Mouse (Mus musculus) T-helper 17 cell (primary cell): ENCODE measurements around the gene Fbxl17.

Source experiments
- in situ Hi-C, 2 experiments: fragments of 300-600 bp; cut with MboI, MseI; formaldehyde crosslinking; loops; 1 replicate in 1 of 2; 2 replicates in 1 of 2; pipeline ENCODE4 v1.15.1; 2025; ENCODE audit warnings: high pct_unique_total_duplicates in 2 of 2

The Fbxl17 gene

DNA sequence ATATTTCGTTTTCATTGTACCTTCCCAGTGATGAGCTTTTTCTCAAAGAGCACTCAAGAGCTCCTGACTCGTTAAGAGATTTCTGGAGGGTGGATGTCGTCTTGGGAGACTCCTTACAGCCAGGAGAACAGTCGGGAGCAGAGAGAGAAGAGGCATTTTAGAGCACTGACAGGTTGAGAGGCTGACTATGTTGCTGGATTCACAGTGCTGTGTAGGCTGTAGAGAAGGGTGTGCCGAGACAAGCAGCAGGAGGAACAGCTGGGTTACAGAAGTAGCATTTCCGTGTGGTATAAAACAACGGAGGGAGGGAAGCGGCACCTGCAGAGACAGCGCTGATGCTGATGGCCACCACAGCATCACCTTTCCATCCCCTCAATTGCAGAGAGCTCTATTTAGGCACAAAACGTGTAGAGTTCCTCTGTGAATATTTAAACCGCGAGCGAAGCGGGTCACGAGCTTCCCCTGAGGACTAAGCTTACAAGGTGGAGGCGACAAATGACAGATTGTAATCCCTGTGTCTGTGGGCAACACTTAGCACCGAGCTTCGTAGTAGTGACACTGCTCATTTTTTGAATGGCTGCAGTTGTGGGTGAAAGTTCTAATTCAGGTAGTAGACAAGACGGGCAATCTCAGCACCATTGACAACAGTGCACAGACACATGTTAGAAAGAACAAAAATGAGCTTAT, 385.3 kb downstream of the Fbxl17 start:
- in situ Hi-C loops: no loop called here

GRCm38 (mm10) chr17:63112826-63113225, 387.0 kb downstream of the Fbxl17 start:
- in situ Hi-C loops: no loop called here

GRCm38 (mm10) chr17:63110994-63111393, 388.8 kb downstream of the Fbxl17 start:
- in situ Hi-C loops: no loop called here

GRCm38 (mm10) chr17:63110211-63110755, 389.5 kb downstream of the Fbxl17 start:
- in situ Hi-C loops: no loop called here

DNA sequence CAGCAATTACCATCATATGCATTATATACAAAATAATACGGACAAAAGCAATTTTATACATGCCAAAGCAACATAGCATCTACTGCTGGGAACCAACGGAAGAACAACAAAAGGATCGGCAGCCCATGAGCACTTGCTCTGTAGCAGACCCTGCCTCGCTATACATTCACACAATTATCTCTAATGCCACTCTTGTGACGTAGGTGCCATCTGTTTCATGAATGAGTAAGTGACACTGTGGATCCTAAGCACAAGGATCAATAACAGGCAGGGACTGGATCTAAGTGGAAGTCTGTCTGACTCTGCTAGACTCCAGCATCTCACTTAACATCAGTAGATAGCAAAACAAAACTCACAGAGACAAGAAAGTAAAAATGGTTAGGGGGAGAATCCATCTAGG, 391.8 kb downstream of the Fbxl17 start:
- in situ Hi-C loops: no loop called here

DNA sequence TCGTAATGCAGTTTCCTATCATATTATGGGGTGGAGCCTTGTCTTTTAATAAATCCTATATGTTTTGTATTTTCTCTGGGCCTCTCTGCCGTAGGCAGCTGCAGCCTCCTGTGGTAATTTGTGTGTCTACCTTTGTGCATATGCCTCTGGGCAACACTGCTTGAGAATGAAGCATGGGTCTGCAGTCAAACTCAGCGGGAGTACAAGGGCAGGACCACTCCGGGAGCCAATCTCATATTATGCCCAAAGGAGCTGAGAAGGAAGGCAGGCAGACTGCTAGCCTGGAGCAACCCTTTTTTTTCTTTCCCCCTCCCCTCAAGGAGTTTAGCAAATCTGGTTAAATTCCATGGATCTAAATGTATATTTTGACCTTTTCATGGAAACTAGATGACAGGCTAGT, 392.3 kb downstream of the Fbxl17 start:
- in situ Hi-C loops: no loop called here

DNA sequence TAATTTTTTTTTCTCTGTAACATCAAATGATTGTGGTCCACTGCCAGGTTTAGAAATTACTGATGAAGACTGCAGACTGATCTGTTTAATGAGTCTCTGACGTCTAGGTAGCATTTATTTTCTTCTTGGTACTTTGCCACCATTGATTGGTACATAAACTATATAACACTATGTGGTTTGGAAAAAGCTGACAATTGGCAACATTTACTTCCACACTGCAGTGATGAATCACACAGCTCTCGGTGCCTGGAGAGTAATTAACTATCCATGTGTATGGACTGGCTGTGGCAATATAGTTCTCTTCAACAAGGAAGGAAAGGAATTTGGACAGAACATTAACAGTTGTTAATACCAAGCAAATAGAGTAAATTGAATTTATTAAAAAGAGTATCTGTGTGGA, 404.3 kb downstream of the Fbxl17 start:
- in situ Hi-C loops: no loop called here

DNA sequence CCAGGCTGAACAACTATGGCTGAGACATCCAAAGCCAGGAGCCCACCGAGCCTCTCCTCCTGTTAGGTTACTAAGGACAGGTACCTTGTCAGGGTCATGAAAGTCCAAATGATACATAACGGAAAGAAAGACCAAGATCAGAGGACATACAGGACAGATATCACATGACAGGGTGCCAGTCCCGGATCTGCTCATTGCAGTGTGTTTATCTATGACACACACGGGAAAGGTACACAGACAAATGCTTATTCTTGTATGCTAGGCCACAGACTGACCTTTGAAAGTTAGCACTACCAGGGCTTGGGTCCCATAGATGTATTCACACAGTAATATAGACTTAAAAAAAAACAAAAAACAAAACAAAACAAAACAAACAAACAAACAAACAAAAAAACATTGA, 404.8 kb downstream of the Fbxl17 start:
- in situ Hi-C loops: no loop called here

GRCm38 (mm10) chr17:63093184-63093583, 406.6 kb downstream of the Fbxl17 start:
- in situ Hi-C loops: no loop called here

DNA sequence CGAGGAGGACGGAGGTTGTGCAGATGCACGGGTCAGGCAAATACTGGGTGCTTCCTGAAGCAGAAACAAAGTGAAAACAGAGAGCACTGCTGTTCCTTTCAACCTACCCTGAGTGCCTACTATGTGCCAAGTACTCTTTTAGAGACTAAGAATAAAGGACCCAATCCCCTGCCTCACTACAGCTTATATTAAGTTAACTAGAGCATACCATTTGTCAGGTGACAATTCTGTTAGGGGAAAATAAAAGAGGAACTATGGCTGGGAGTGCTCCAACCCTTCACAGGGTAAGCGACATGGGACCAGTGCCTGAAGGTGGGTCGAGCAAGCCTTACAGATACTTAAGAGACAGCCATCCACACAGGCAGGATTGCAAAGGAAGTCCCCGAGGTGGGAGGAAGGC, 407.0 kb downstream of the Fbxl17 start:
- in situ Hi-C loops: no loop called here

DNA sequence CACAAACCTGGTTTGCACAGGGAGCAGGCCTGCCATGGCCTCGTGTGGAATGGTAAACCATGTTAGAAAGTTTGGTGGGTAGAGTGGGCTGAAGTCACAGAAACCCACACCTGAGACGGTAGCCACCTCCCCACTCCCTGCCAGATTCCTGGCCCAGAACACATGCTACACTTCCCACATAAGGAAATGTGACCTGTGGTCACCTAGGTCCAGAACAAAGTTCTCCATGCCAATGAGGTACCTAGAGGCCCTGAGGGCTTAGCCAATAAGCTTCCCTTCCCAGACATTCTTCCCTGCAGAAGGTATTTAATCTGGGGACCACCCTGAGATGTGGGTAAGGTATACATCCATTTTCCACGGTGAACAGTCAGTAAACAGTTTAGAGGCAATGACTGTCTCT, 409.7 kb downstream of the Fbxl17 start:
- in situ Hi-C loops: no loop called here

GRCm38 (mm10) chr17:63087265-63087664, 412.6 kb downstream of the Fbxl17 start:
- in situ Hi-C loops: no loop called here

DNA sequence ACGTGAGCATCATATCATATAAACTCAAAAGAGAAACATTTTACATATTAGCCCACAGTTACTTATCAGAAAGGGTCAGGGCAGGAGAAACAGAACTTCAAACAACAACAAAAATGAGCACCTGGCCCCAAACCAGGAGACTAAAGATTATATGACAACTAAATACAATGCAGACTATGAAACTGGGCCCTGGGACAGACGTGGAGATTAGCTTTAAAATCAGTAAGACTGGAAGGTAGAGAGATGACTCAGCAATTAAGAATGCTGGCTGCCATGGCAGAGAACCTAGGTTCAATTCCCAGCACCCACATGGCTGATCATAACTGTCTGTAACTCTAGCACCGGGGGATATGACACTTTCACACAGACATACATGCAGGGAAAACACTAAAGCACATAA, 413.3 kb downstream of the Fbxl17 start:
- in situ Hi-C loops: no loop called here

GRCm38 (mm10) chr17:63085227-63085626, 414.6 kb downstream of the Fbxl17 start:
- in situ Hi-C loops: no loop called here

- in situ Hi-C loops: no loop called here
These were observed 420.7 kb downstream of the Fbxl17 start for GRCm38 (mm10) chr17:63079087-63079486.

DNA sequence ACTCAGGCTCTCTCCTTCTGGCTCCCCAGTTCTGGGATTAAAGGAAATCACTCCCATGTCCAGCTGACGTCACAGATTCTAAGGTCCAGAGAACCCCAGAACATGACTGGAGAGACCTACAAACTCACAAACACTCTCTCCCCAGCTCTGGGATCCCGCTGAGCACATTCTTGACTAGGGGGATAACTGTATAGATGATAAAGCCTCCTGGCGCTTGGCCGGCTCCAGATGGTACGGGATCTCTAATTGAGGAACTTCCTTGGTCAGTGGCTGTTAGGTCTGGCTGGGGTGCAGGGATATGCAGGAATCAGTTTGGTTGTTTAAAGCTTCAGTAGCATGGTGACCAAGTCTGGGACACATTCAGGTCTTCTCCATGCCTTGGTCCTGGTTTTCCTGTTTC, 422.3 kb downstream of the Fbxl17 start:
- in situ Hi-C loops: no loop called here

GRCm38 (mm10) chr17:63076661-63077060, 423.2 kb downstream of the Fbxl17 start:
- in situ Hi-C loops: no loop called here

GRCm38 (mm10) chr17:63076037-63076426, 423.8 kb downstream of the Fbxl17 start:
- in situ Hi-C loops: no loop called here

DNA sequence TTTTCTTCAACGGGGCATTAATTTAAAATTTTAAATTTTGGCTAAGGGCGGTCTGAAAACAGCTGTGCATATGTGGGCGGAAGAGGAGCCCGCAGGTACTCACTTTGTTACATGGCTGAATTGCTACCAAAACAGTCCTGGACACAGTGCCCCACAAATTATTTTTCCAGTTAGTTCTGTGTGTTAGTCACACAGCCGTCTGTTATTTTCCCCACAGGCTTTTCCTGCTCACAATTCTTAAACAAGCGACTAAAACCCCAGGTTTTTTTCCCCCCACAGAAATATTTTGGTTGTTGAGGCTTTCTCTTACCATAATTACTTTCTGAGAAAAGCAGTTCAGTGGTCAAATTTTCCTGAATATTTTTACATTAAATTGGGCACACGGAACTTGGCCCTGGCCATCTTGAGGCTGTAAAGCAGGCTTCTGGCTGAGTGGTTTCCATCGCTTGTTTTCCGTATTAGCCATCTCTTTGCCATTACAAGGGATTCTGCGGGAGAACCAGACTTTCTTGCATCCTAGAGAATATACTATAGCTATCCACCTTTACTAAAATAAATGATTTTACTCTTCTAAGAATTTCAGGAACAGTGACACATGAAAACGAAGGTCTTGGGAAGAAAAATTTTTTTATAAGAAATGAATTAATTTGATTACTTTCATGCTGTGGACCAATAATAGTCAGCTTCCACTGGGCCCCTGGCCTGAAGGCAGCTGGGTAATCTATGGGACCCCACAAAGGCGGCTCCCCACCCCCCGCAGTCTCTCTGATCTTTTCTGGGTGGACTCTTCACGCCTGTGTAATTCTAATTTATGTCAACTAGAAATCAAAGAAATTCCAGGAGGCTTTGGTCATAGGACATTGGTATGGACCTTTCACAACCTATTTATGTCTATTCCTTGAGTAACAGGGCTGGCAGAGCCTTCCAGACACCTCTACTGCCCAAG, 424.5 kb downstream of the Fbxl17 start:
- in situ Hi-C loops: no loop called here

- in situ Hi-C loops: no loop called here
These were observed 426.5 kb downstream of the Fbxl17 start for GRCm38 (mm10) chr17:63073342-63073741.

- in situ Hi-C loops: no loop called here
These were observed 428.5 kb downstream of the Fbxl17 start for GRCm38 (mm10) chr17:63071134-63071923.
